Mouse (Mus musculus): Measurements from ENCODE around the gene Caml. TPM values are rescaled to one million over a fixed set of nuclear protein-coding genes. Genes with fewer than 3 reads are reported as not detected.

Gene Caml
- polyA plus RNA-seq, 1 experiment: 63.9 TPM

DNA sequence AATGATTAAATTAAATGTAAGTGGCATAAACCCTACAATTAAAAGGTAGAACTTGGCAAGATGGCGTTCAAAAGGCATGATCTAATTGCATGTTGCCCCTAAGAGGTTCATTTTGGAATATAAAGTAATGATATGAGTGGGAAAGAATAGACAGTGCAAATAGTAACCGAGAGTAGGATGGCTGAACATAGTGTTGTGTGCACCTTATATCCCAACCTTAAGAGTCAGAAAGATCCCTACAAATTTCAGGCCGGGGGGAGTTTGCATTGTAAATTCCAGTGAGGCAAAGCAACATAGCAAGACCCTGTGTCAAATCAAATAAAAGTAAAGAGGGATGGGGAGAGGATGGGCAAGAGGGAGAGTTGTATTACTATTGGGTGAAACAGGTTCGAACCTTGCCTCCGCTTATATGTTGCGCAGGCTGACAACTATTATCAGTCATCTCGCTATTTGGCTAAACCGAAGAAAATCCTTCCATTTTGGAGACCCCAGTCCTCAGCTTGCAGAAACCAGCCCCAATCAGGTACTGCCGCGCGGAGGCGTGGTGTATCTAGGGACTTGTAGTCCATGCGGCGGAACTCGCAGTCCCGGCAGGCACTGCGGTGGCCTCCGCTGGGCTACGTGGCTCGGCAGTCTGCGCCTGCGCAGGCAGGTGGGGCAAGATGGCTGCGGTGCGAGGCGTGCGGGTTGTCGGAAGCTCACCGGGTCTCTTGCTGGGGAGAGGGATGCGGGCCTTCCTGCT, 30.1 kb upstream of the Caml start:
- peak; percentile 97 for TF ChIP-seq POLR2A (IDR thresholded peaks at IDR 0.05; ENCODE audit: borderline replicate concordance, insufficient read depth, low read length)
- TF ChIP-seq CTCF (IDR thresholded peaks at IDR 0.05; ENCODE audit: borderline replicate concordance, insufficient read depth, low read depth, low read length): no peak
- 5% methylated on average over 29 of the region's 29 CpGs for WGBS
- Histone ChIP-seq H3K4me1 (ENCODE audit: control insufficient read depth, insufficient read depth, low read length) (peaks cover 9% of the 10 kb centered on the region), H3K27me3 (ENCODE audit: control insufficient read depth, insufficient read depth, low read length) (no peaks in the 10 kb centered on the region), H3K27ac (ENCODE audit: insufficient read depth, low read length) (no peak overlapping the region), H3K4me3 (replicated peaks; ENCODE audit: insufficient read depth, low read depth, low read length) (peak overlapping the region; percentile 72)
- DNase-seq: peak; percentile 97

DNA sequence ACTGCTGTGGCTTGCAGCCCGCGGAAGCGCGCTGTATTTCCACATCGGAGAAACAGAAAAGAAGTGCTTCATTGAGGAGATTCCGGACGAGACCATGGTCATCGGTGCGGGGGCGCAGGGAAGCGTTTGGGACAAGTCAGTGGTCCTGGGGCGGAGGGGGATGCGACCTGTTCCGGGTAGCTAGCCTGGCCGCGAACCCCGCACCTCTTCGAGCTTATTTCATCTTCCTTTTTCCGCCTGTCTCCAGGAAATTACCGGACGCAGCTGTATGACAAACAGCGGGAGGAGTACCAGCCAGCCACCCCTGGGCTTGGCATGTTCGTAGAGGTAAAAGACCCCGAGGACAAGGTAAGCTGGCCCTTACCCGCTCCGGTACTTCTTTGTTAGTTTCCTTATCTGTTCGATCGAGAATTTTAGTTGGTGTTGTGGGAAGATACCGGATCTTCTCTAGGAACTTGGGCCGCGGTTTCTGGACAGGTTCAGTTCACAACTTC, 29.5 kb upstream of the Caml start:
- Histone ChIP-seq H3K4me1 (ENCODE audit: control insufficient read depth, insufficient read depth, low read length) (peaks cover 9% of the 10 kb centered on the region), H3K4me3 (replicated peaks; ENCODE audit: insufficient read depth, low read depth, low read length) (peak overlapping the region; percentile 72), H3K27me3 (ENCODE audit: control insufficient read depth, insufficient read depth, low read length) (no peaks in the 10 kb centered on the region), H3K27ac (ENCODE audit: insufficient read depth, low read length) (no peak overlapping the region)
- no peak for DNase-seq
- TF ChIP-seq CTCF (IDR thresholded peaks at IDR 0.05; ENCODE audit: borderline replicate concordance, insufficient read depth, low read depth, low read length) (no peak), POLR2A (IDR thresholded peaks at IDR 0.05; ENCODE audit: borderline replicate concordance, insufficient read depth, low read length) (no peak)
- under 1% methylated on average over 31 of the region's 31 CpGs for WGBS

DNA sequence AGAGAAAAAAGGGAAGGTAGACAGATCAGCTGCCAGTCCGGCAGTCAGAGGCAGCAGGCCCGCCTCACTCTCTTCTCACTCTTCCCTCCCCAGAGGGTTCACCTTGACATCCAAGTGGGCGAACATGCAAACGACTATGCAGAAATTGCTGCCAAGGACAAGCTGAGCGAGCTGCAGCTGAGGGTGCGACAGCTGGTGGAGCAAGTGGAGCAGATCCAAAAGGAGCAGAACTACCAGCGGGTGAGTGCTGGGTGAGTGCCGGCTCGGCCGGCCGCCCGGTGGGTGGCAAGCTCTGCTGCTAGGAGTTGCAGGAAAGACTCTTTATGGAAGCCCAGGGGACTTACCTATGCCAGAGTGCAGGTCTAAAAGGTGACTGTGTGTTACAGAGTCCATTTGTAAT, 27.4 kb upstream of the Caml start:
- Histone ChIP-seq H3K4me3 (replicated peaks; ENCODE audit: insufficient read depth, low read depth, low read length) (peak overlapping the region; percentile 5), H3K4me1 (ENCODE audit: control insufficient read depth, insufficient read depth, low read length) (peaks cover 9% of the 10 kb centered on the region), H3K27me3 (ENCODE audit: control insufficient read depth, insufficient read depth, low read length) (no peaks in the 10 kb centered on the region), H3K27ac (ENCODE audit: insufficient read depth, low read length) (no peak overlapping the region)
- 5% methylated on average over 12 of the region's 12 CpGs for WGBS
- TF ChIP-seq CTCF (IDR thresholded peaks at IDR 0.05; ENCODE audit: borderline replicate concordance, insufficient read depth, low read depth, low read length) (no peak), POLR2A (IDR thresholded peaks at IDR 0.05; ENCODE audit: borderline replicate concordance, insufficient read depth, low read length) (no peak)
- peak; percentile 68 to 78 for DNase-seq

DNA sequence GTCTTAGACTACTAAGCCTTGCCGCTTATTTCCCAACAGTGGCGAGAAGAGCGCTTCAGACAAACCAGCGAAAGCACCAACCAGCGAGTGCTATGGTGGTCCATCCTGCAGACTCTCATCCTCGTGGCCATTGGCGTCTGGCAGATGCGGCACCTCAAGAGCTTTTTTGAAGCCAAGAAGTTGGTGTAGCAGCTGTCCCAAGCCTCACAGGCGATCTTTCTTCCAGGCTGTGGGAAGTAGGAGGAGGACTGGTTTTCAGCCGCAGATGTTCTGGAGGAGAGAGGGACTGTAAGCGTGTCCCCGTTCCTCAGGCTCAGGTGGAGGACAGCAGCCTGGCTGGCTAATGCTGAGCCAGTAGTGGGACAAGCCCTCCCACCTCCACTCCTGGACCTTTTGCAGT, 26.0 kb upstream of the Caml start:
- no peak for DNase-seq
- no peak overlapping the region for H3K4me3 ChIP-seq (replicated peaks; ENCODE audit: insufficient read depth, low read depth, low read length)
- H3K27me3 ChIP-seq (ENCODE audit: control insufficient read depth, insufficient read depth, low read length): no peaks in the 10 kb centered on the region
- peaks cover 9% of the 10 kb centered on the region for H3K4me1 ChIP-seq (ENCODE audit: control insufficient read depth, insufficient read depth, low read length)
- H3K27ac ChIP-seq (ENCODE audit: insufficient read depth, low read length): no peak overlapping the region
- TF ChIP-seq POLR2A (IDR thresholded peaks at IDR 0.05; ENCODE audit: borderline replicate concordance, insufficient read depth, low read length): no peak
- TF ChIP-seq CTCF (IDR thresholded peaks at IDR 0.05; ENCODE audit: borderline replicate concordance, insufficient read depth, low read depth, low read length): no peak
- WGBS: 31% methylated on average over 12 of the region's 12 CpGs

DNA sequence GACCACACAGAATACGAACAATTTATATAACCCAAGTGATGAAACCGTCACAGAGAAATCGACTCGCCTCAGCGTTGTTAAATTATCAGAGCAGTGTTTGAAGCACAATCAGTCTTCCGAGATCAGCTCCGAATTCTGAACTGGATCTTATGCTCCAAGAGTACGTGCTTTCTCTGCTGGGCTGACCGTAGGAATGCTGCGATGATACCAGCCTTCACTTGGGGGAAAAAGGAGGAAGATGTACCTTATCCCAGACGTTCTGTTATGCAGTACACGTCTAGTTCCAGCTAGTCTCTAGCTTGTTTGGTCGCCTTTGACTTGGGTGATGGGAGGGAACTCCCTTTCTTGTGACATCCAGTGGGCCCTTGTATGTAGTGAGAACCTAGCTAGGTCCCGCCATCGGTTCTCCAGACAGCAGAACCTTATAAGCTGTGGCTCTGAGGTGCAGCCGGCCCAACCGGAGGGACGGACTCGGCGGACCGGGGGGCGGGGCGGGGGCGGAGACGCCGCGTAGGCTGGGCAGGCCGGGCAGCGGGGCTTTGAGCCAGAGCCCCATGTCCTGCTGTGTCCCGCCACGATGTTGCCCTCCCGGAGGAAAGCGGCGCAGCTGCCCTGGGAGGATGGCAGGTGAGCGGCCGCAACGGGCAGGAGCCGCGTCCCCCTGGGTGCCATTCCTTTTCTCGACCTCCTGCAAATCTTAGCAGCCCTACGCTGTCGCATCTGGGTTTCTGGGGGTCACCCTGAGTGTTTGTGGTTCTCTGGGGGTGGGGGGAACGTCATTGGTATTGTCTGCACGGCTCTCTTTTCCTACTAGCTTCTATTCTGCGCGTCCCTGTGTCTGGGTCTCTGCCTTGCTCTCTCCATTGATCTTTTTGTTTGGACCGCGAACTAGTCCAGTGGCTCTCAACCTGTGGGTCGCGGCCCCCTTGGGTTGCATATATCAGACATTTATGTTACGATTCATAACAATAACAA, 23.0 kb upstream of the Caml start, which contains the start of gene B4galt7:
Gene B4galt7 (plus strand): TSS at position 331 of the 975 bp plus-strand sequence.
- Histone ChIP-seq H3K27me3 (ENCODE audit: control insufficient read depth, insufficient read depth, low read length) (no peaks in the 10 kb centered on the region), H3K4me3 (replicated peaks; ENCODE audit: insufficient read depth, low read depth, low read length) (peak within 1 kb of the TSS; percentile 95), H3K27ac (ENCODE audit: insufficient read depth, low read length) (peak within 1 kb of the TSS; percentile 55), H3K4me1 (ENCODE audit: control insufficient read depth, insufficient read depth, low read length) (peaks cover 3% of the 10 kb centered on the region; the same call in 1 of the 2 replicates)
- WGBS: 8% methylated on average over 51 of the region's 51 CpGs
- DNase-seq: peak; percentile 87 to 91
- TF ChIP-seq CTCF (IDR thresholded peaks at IDR 0.05; ENCODE audit: borderline replicate concordance, insufficient read depth, low read depth, low read length) (no peak), POLR2A (IDR thresholded peaks at IDR 0.05; ENCODE audit: borderline replicate concordance, insufficient read depth, low read length) (peak; percentile 71)

DNA sequence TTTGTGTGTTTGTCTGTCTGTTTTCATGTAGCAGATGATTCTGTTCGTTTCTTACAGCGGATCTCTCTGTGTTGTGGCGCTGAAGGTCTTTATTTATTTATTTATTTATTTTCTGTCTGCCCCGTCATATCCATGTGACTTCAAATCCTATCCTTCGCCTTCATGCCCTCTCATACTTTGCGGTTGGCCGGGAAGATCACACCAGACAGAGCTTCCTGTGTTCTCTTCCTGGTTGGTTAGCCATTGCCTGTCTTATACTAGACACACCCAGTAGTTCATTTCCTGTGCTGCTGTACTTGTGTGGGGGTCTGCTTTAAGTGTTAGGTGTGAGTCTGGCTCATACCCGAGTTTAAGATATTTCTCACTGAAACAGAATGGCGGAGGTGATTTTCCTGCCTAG, 22.1 kb upstream of the Caml start:
- TF ChIP-seq POLR2A (IDR thresholded peaks at IDR 0.05; ENCODE audit: borderline replicate concordance, insufficient read depth, low read length) (no peak), CTCF (IDR thresholded peaks at IDR 0.05; ENCODE audit: borderline replicate concordance, insufficient read depth, low read depth, low read length) (no peak)
- peak overlapping the region; percentile 95 for H3K4me3 ChIP-seq (replicated peaks; ENCODE audit: insufficient read depth, low read depth, low read length)
- H3K27ac ChIP-seq (ENCODE audit: insufficient read depth, low read length): no peak overlapping the region
- 11% methylated on average over 9 of the region's 9 CpGs for WGBS
- DNase-seq: no peak
- H3K27me3 ChIP-seq (ENCODE audit: control insufficient read depth, insufficient read depth, low read length): no peaks in the 10 kb centered on the region
- peaks cover 3% of the 10 kb centered on the region; the same call in 1 of the 2 replicates for H3K4me1 ChIP-seq (ENCODE audit: control insufficient read depth, insufficient read depth, low read length)

DNA sequence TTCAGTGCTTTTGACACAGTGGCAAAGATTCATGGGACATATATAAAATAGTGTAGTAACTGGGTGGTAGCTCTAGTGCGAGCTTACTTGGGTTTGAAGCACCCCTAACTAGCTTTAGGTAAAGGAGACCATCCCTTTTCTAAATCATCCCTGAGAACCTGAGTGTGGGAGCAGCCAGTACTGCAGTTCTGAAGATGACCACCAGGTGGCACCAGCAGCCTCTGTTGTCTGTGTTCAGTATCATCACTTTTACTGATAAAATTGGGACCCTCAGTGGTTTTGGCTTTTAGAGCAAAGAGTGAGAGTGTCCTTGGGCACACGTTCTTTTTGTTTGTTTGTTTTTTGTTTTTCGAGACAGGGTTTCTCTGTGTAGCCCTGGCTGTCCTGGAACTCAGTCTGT, 21.2 kb upstream of the Caml start:
- DNase-seq: peak; percentile 69 to 87
- WGBS: 5% methylated on average over 3 of the region's 3 CpGs
- TF ChIP-seq POLR2A (IDR thresholded peaks at IDR 0.05; ENCODE audit: borderline replicate concordance, insufficient read depth, low read length): no peak
- TF ChIP-seq CTCF (IDR thresholded peaks at IDR 0.05; ENCODE audit: borderline replicate concordance, insufficient read depth, low read depth, low read length): peak; percentile 85
- H3K27me3 ChIP-seq (ENCODE audit: control insufficient read depth, insufficient read depth, low read length): no peaks in the 10 kb centered on the region
- H3K27ac ChIP-seq (ENCODE audit: insufficient read depth, low read length): no peak overlapping the region
- no peak overlapping the region for H3K4me3 ChIP-seq (replicated peaks; ENCODE audit: insufficient read depth, low read depth, low read length)
- no peaks in the 10 kb centered on the region; the same call in 1 of the 2 replicates for H3K4me1 ChIP-seq (ENCODE audit: control insufficient read depth, insufficient read depth, low read length)
